Mouse (Mus musculus) MEL (cell line): ENCODE measurements around the gene Kalrn.

Experiments used
- CTCF ChIP-seq, 3 experiments: IDR thresholded peaks in 2 of 3; conservative IDR thresholded peaks in 1 of 3; 2 replicates each; pipeline ENCODE4 v1.5.1; 2011 to 2012; ENCODE audit warnings: low read length in 3 of 3, low read depth in 2 of 3, mild to moderate bottlenecking in 2 of 3, improper control_type of control experiment in 1 of 3, inconsistent platforms in 1 of 3, mixed read lengths in 1 of 3, moderate library complexity in 1 of 3; ENCODE audit not compliant: control insufficient read depth in 1 of 3, insufficient read depth in 1 of 3, poor library complexity in 1 of 3, severe bottlenecking in 1 of 3
- GABPA ChIP-seq: IDR thresholded peaks from 2 replicates; pipeline ENCODE4 v1.6.1; 2012; ENCODE audit warnings: low read depth, mild to moderate bottlenecking, inconsistent platforms, low read length, improper control_type of control experiment, moderate library complexity
- GATA1 ChIP-seq: IDR thresholded peaks from 2 replicates; pipeline ENCODE4 v1.6.1; 2011; ENCODE audit warnings: low read depth, low read length, improper control_type of control experiment
- MAX ChIP-seq: IDR thresholded peaks from 2 replicates; pipeline ENCODE4 v1.6.1; 2011; ENCODE audit warnings: low read length, improper control_type of control experiment
- MYC ChIP-seq: IDR thresholded peaks from 2 replicates; pipeline ENCODE4 v1.6.1; 2011; ENCODE audit warnings: low read depth, mild to moderate bottlenecking, low read length, improper control_type of control experiment, moderate library complexity
- NRF1 ChIP-seq: IDR thresholded peaks from 2 replicates; pipeline ENCODE4 v1.6.1; 2014; ENCODE audit warnings: low read depth, mild to moderate bottlenecking, inconsistent platforms, low read length, improper control_type of control experiment, moderate library complexity; ENCODE audit not compliant: poor library complexity, insufficient read depth, severe bottlenecking
- POLR2A ChIP-seq, 2 experiments: IDR thresholded peaks; 2 replicates each; pipeline ENCODE4 v1.6.1; 2011 to 2012; ENCODE audit warnings: low read length in 2 of 2, mild to moderate bottlenecking in 2 of 2, control low read depth in 1 of 2, improper control_type of control experiment in 1 of 2, low read depth in 1 of 2, moderate library complexity in 1 of 2; ENCODE audit not compliant: control insufficient read depth in 1 of 2, insufficient read depth in 1 of 2, poor library complexity in 1 of 2
- POLR2AphosphoS2 ChIP-seq: IDR thresholded peaks from 2 replicates; pipeline ENCODE4 v1.6.1; 2011; ENCODE audit warnings: low read length, improper control_type of control experiment
- TCF12 ChIP-seq: IDR thresholded peaks from 2 replicates; pipeline ENCODE4 v1.6.1; 2014; ENCODE audit warnings: low read depth, mild to moderate bottlenecking, inconsistent platforms, low read length, improper control_type of control experiment, moderate library complexity
- USF1 ChIP-seq: IDR thresholded peaks from 2 replicates; pipeline ENCODE4 v1.6.1; 2014; ENCODE audit warnings: low read depth, mild to moderate bottlenecking, inconsistent platforms, low read length, improper control_type of control experiment, moderate library complexity
- USF2 ChIP-seq, 2 experiments: IDR thresholded peaks; 2 replicates each; pipeline ENCODE4 v1.6.1; 2011 to 2012; ENCODE audit warnings: improper control_type of control experiment in 2 of 2, low read length in 2 of 2, borderline replicate concordance in 1 of 2, inconsistent platforms in 1 of 2, low read depth in 1 of 2, mild to moderate bottlenecking in 1 of 2; ENCODE audit not compliant: insufficient read depth in 1 of 2

DNA sequence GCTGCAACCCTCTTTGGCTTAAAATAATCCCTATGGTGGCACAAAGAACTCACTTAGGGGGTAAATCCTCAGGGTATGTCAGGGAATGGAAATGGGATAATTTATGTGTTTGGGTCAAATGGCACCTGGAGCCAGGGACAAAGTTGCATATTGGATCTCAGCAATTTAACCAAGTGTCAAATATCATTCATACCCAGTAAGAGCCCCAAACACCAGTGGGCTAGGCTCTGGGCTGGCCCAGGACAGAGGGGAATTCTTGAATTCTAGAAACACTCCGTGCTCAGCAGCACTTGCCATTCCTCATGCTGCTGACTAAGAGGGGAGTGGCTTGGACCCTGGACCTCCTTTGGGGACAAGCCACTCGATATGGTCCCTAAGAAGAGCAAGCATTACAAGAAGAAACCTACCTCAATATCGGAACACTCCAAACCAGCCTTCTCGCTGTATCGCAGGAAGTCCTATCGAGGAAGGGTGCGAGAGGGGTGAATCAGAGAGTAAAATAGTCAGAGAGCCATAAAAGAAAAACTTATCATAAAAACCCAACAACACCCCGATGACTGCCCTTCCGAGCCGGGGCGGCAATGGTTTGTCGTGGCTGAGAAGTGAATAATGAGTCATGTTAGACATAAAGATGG is 541.2 kb downstream of the Kalrn start:
- TF ChIP-seq GABPA, result no peak
- TF ChIP-seq MYC, result no peak
- peak; percentile 68 for TF ChIP-seq GATA1
- TF ChIP-seq NRF1, result no peak
- TF ChIP-seq CTCF (IDR thresholded peaks at IDR 0.05 in 2 of 3, conservative IDR thresholded peaks at IDR 0.05 in 1 of 3; ENCODE audit: control insufficient read depth in 1 of 3, insufficient read depth in 1 of 3, low read depth in 2 of 3, low read length in 3 of 3, poor library complexity in 1 of 3, severe bottlenecking in 1 of 3), result no peak
- TF ChIP-seq USF2 (IDR thresholded peaks at IDR 0.05; ENCODE audit: borderline replicate concordance in 1 of 2, insufficient read depth in 1 of 2, low read depth in 1 of 2, low read length in 2 of 2), result no peak
- TF ChIP-seq USF1, result no peak
- no peak for TF ChIP-seq MAX
- TF ChIP-seq POLR2A (IDR thresholded peaks at IDR 0.05; ENCODE audit: control insufficient read depth in 1 of 2, insufficient read depth in 1 of 2, low read depth in 1 of 2, low read length in 2 of 2, poor library complexity in 1 of 2), result peak in 1 of 2 experiments; percentile 57; a peak in 2 of 4 replicates
- TF ChIP-seq TCF12, result peak; percentile 68; the same call in 1 of the 2 replicates
- TF ChIP-seq POLR2AphosphoS2, result no peak
